Mouse (Mus musculus) small intestine, adult 2 months (tissue): ENCODE data around the gene Eml3. TPM values are rescaled to one million over a fixed set of nuclear protein-coding genes. Genes with fewer than 3 reads are reported as not detected.
"Not testable (repeated sequence)": the region's sequence is repeated elsewhere in the genome, so short reads cannot be mapped to it uniquely, and the experiment has no call there.

Experiments used
- H3K27ac ChIP-seq: fragments of 200-500 bp; 2 replicates; pipeline ENCODE4 v1.5.1; 2012; ENCODE audit warnings: low read depth, low read length, control low read depth, inconsistent platforms; ENCODE audit not compliant: insufficient read depth
- H3K27me3 ChIP-seq: fragments of 200-500 bp; 2 replicates; pipeline ENCODE4 v1.6.1; 2012; ENCODE audit warnings: mild to moderate bottlenecking, moderate library complexity, low read length, inconsistent platforms; ENCODE audit not compliant: control insufficient read depth, insufficient read depth
- H3K36me3 ChIP-seq: fragments of 200-500 bp; 2 replicates; pipeline ENCODE4 v1.6.1; 2012; ENCODE audit warnings: mild to moderate bottlenecking, low read length, control low read depth, inconsistent platforms; ENCODE audit not compliant: control insufficient read depth, insufficient read depth
- H3K4me1 ChIP-seq: fragments of 200-500 bp; 2 replicates; pipeline ENCODE4 v1.6.1; 2012; ENCODE audit warnings: low read length, inconsistent platforms, mixed read lengths; ENCODE audit not compliant: control insufficient read depth, insufficient read depth, insufficient read length
- H3K4me3 ChIP-seq: fragments of 200-500 bp; 2 replicates; pipeline ENCODE4 v1.5.1; 2012; ENCODE audit warnings: low read depth, mild to moderate bottlenecking, control low read depth, inconsistent platforms, low read length, moderate library complexity
- CTCF ChIP-seq: fragments of 200-500 bp; IDR thresholded peaks from 2 replicates; pipeline ENCODE4 v1.5.1; 2012; ENCODE audit warnings: low read depth, mild to moderate bottlenecking, control low read depth, inconsistent platforms, low read length, moderate library complexity, mixed read lengths; ENCODE audit not compliant: insufficient replicate concordance, insufficient read length; ENCODE audit errors: extremely low read depth
- POLR2A ChIP-seq: fragments of 200-500 bp; IDR thresholded peaks from 2 replicates; pipeline ENCODE4 v1.6.1; 2012; ENCODE audit warnings: low read depth, mild to moderate bottlenecking, control low read depth, inconsistent platforms, low read length, moderate library complexity
- WGBS: fragments of 180-500 bp; shearing (Covaris S2); methylation state at CpG from one replicate; pipeline ENCODE4 v1.1.7; 2018; 5-methylcytosine and 5-hydroxymethylcytosine counted together
- polyA plus RNA-seq: library from polyadenylated mRNA; depleted of rRNA; stranded (reverse); fragments of >200 nt; gene quantifications from 2 replicates; pipeline ENCODE4 v1.2.3, GENCODE M21; 2012

The Eml3 gene
- polyA plus RNA-seq, 1 experiment: 32.2 TPM

DNA sequence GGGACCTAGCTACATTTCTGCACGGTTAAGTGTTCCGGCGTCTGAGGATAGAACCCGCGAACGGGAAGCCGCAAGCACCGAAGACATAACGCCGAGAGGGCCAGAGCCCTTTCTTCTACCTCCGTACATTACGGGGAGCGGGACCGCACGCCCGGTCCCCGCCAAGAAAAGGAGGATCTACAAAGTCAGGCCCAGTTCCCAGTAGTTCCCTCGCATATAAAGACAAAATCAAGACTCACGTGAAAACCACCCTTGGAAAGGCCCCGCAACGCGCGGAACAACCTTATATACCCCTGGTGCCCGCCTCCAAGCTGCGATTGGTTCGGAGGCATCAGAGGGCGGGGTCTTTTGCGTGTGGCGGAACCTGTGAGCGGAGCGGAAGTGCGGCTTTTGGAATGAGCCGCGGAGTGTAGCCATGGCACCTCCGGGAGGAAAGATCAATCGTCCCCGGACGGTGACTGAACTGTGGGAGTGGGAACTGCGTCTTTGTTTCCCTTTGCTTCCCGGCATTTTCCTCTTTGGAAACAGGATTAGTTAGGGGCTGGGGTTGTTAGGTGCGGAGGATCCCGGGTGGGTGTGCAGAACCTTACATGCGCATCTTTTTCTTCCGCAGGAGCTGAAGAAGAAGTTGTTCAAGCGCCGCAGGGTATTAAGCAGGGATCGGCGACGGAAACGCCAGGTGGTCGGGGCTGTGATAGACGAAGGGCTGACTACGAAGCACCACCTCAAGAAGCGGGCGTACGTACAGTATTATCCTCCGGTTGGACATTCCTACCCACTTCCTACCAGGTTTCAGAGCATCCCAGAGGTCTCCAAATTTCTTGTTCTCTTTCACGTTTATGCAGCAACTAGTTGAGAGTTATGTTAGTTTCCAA is 40.6 kb upstream of the Eml3 start, which contains the start of the genes 1810009A15Rik and Gm49416:
TSS of gene 1810009A15Rik (plus strand) at position 343 of the 875 bp plus-strand sequence.
TSS of gene Gm49416 (plus strand) at position 416 of the 875 bp plus-strand sequence.
- peaks cover 5% of the 10 kb centered on the region; the same call in 1 of the 2 replicates for H3K36me3 ChIP-seq
- WGBS: under 1% methylated on average over 58 of the region's 58 CpGs
- H3K27me3 ChIP-seq: no peaks in the 10 kb centered on the region
- H3K4me3 ChIP-seq: peak within 1 kb of the TSS; percentile 86
- H3K27ac ChIP-seq: peak within 1 kb of the TSS; percentile 75
- no peaks in the 10 kb centered on the region; the same call in 1 of the 2 replicates for H3K4me1 ChIP-seq
- TF ChIP-seq POLR2A: peak; percentile 92
- no peak for TF ChIP-seq CTCF

DNA sequence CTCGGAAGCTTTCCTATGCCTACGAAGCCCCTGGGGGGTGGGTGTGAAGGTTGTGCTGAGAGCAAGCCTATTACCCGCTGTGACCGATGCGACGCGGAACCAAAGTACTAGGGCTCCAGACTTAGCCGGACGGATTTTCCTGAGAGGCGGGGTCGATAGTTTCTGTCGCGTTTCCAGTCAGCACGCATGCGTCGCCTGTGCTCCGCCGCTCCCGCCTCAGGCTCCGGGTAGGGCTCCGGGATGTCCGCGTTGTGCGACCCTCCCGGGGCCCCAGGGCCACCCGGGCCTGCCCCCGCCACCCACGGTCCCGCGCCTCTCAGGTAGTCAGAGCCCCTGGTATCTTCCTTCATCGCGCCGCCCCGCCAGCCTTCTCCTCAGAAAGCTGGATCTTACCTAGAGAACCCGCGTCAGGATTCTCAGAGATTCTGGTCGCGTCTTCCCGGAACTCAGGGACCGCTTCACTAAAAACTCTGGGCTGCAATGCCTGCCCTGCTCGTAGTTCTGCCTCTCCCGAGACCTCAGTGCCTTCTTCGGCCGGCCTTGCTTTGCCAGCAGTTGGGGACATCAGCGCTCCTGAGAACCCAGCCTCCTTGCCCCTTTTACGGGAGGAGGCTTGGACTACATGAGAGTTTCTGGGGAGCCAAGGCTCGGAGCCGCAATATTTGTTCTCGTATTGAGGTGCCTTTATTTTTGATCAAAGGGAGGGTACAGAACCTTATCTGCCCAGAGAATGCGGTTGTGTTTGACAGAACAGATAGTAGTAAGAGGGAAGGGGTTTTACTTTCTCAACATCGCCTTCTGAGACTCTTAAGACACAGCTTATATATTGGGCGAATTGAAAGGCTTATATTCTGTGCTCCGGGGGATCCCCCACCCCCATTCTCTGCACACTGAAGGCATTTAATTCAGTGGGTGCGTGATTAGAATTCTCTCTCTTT is 36.3 kb upstream of the Eml3 start, which contains the start of gene Ints5:
TSS of gene Ints5 (plus strand) at position 177 of the 938 bp plus-strand sequence.
- H3K4me1 ChIP-seq: peaks cover 8% of the 10 kb centered on the region
- H3K27ac ChIP-seq: peak within 1 kb of the TSS; percentile 46
- no peak for TF ChIP-seq CTCF
- TF ChIP-seq POLR2A: peak; percentile 64
- peaks cover 13% of the 10 kb centered on the region; the same call in 1 of the 2 replicates for H3K36me3 ChIP-seq
- WGBS: 1% methylated on average over 54 of the region's 54 CpGs
- no peaks in the 10 kb centered on the region for H3K27me3 ChIP-seq
- H3K4me3 ChIP-seq: peak within 1 kb of the TSS; percentile 99

DNA sequence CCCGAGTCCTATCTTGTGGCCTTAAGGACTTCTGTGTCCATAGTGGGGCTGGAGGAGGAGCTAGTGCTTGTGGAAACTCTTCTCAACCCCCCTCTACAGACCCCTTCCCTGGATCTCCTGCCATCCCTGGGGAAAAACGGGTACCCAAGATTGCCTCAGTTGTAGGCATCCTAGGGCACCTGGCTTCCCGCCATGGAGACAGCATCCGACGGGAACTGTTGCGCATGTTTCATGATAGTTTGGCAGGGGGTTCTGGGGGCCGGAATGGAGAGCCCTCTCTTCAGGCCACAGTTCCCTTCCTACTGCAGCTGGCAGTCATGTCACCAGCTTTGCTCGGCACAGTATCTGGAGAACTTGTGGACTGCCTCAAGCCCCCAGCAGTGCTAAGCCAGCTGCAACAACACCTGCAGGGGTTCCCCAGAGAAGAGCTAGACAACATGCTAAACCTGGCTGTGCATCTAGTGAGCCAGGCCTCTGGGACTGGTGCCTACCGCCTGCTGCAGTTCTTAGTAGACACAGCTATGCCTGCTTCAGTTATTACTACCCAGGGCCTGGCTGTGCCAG is 33.9 kb upstream of the Eml3 start:
- Histone ChIP-seq H3K4me1 (peaks cover 8% of the 10 kb centered on the region), H3K27me3 (no peaks in the 10 kb centered on the region), H3K27ac (no peak overlapping the region), H3K4me3 (no peak overlapping the region), H3K36me3 (peaks cover 11% of the 10 kb centered on the region; the same call in 1 of the 2 replicates)
- TF ChIP-seq POLR2A: no peak
- TF ChIP-seq CTCF: no peak
- WGBS: 89% methylated on average over 9 of the region's 9 CpGs

DNA sequence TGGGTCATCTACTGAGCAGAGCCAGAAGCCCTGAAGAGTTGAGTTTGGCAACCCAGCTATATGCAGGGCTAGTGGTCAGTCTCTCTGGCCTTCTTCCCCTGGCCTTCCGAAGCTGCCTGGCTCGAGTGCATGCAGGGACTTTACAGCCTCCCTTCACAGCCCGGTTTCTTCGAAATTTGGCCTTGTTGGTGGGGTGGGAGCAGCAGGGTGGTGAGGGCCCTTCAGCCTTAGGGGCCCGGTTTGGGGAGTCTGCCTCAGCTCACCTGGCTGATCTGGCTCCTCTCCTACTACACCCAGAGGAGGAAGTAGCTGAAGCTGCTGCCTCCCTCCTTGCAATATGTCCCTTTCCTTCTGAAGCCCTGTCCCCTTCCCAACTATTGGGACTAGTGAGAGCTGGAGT is 33.1 kb upstream of the Eml3 start:
- not testable (repeated sequence) for H3K27ac ChIP-seq
- WGBS: 57% methylated on average over 5 of the region's 5 CpGs

DNA sequence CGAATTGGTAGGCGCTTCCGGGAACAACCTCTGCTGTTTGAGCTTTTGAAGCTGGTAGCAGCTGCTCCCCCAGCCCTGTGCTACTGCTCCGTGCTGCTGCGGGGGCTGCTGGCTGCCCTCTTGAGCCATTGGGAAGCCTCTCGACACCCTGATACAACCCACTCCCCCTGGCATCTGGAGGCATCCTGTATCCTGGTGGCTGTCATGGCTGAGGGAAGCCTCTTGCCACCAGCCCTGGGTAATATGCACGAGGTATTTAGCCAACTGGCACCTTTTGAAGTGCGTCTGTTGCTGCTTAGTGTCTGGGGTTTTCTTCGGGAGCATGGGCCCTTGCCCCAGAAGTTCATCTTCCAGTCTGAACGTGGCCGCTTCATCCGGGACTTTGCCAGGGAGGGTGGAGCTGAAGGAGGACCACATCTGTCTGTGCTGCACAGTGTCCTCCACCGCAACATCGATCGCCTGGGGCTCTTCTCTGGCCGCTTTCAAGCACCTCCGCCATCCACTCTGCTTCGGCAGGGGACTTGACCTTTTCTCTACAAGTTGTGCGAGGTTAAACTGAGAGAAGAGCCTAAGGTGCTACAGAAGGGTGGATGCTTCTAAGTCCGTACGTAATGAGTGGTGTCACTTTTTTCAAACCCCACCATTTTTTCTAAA is 32.0 kb upstream of the Eml3 start:
- not testable (repeated sequence) for H3K4me1 ChIP-seq, H3K27me3 ChIP-seq
- Histone ChIP-seq H3K4me3 (peak overlapping the region; percentile 71), H3K36me3 (peaks cover 13% of the 10 kb centered on the region), H3K27ac (peak overlapping the region; percentile 84)
- 15% methylated on average over 21 of the region's 21 CpGs for WGBS

More for the DNA sequence above, 33.1 kb upstream of the Eml3 start:
- not testable (repeated sequence) for H3K36me3 ChIP-seq, H3K4me1 ChIP-seq, H3K27me3 ChIP-seq, H3K4me3 ChIP-seq

DNA sequence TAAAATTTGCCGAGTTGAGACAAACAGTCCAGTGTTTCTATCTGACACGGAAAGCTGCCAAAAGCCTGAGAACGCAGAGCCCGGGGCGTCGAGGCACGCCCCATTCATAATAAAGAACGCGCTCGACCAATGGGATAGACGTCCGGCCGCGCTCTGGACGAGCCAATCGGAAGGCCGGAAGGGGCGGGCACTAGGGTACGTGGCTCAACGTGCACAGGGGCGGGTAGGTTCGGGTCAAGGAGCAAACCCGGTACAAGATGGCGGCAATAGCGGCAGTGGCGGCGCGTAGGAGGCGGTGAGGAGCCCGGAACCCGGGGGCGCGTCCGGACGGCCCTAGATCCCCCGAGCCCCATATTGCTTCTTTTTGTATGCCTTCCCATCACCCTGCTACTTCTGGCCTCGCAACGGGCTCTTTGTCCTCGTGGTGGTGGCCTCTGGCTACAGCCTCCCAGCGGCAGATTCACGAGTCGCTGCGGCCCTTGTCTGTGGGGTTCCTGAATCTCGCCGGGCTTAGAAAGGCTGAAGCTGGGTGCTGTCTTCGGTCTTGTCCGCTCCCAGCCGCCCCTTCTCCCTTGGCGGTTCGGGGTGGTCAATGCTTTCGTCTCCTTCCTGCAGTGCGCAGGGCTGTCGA is 31.4 kb upstream of the Eml3 start, which contains the start of gene Ganab:
TSS of gene Ganab (plus strand) at position 207 of the 631 bp plus-strand sequence.
- H3K4me1 ChIP-seq: peaks cover 8% of the 10 kb centered on the region
- peaks cover 17% of the 10 kb centered on the region for H3K36me3 ChIP-seq
- TF ChIP-seq POLR2A (peak; percentile 70; the same call in 1 of the 2 replicates), CTCF (no peak; the same call in 1 of the 2 replicates)
- H3K27ac ChIP-seq: peak within 1 kb of the TSS; percentile 84
- WGBS: 1% methylated on average over 53 of the region's 53 CpGs
- H3K27me3 ChIP-seq: no peaks in the 10 kb centered on the region
- peak within 1 kb of the TSS; percentile 71 for H3K4me3 ChIP-seq
